Mouse (Mus musculus): ENCODE measurements around the gene Ccdc33.
A peak's percentile ranks its signal among the peaks of the same experiment; 100 is the strongest.

Ccdc33 gene

GRCm38 (mm10) chr9:58011027-58011426, 107.6 kb downstream of the Ccdc33 start:
- peak; percentile 64 for DNase-seq (ENCODE audit: low spot score)

GRCm38 (mm10) chr9:58009588-58009987, 109.0 kb downstream of the Ccdc33 start:
- no peak for DNase-seq (ENCODE audit: low spot score)

DNA sequence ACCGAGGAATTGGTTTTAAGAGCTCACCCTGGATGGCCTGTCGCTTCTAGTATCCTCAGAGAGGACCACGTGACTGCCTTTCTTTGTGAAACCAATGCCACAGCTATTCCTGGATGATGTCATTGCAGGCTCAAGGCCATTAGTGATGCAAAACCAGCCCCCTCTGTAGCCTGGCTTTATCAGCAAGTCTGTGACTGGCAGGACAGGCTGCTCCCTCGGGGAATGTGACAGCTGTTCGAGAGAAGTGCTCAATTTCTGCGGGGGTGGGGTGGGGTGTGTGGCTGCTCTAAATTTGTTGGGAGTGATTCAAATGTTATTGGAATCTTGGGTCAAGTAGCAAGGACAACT, 109.6 kb downstream of the Ccdc33 start:
- peak; percentile 81 for DNase-seq (ENCODE audit: low spot score)

- DNase-seq (ENCODE audit: low spot score), result no peak
These were observed 110.1 kb downstream of the Ccdc33 start for GRCm38 (mm10) chr9:58008336-58009014.

- no peak for DNase-seq (ENCODE audit: low spot score)
These were observed 112.7 kb downstream of the Ccdc33 start, which contains the start of gene Cyp11a1 for GRCm38 (mm10) chr9:58005753-58006461. Cyp11a1 (plus strand) TSS chr9:58006411.

GRCm38 (mm10) chr9:58003272-58003671, 115.4 kb downstream of the Ccdc33 start:
- DNase-seq (ENCODE audit: low spot score), result no peak

- DNase-seq (ENCODE audit: low spot score), result no peak
These were observed 118.9 kb downstream of the Ccdc33 start for GRCm38 (mm10) chr9:57999676-58000075.

DNA sequence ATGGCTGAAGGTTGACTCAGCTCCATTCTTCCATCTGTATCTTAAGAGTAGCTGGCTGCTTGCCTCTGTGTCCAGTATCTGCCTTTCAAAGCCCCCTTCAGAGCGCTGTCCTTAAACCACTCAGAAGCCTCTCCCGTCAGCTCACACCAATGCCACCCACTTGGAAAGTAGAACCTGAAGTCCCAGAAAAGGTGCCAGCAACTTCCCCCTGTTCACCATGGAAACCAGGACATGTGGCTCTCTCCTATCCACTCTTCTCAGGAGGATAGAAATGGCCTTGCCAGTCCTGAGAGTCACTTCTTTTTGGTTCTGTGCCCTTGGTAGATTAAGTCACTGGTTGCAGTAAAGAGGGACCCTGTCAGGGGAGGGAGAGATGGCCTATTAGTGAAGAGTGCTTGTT, 119.9 kb downstream of the Ccdc33 start:
- DNase-seq (ENCODE audit: low spot score), result no peak

DNA sequence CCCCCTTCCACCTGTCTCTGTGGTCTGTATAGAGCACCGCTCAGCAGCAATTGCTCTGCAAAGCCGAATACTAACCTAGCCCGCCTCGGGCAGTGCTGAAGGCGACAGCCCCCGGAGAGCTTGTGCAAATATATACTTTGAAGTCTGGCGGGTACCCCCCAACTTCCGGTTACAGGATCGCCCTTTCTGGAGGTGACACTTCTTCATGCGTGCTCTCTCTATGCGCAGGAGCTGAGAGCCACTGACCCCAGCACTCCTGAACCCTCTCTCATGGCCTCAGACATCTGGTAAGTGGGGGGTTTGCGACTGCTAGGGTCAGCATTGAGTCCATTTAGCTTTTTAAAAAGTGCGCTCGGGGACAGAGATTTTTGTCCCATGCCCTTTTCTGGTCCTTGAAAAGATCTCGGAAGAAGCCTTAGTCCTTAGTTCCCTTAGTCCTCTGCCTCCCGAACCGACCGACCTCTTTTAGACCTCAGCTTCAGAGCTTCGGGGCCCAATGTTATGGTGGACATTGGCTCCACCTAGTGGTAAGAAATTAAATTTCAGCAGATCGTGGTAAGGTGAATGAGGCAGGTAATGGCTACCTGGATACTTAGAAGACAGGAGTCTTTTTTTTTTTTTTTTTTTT, 120.5 kb downstream of the Ccdc33 start:
- no peak for DNase-seq (ENCODE audit: low spot score)

- DNase-seq (ENCODE audit: low spot score), result no peak
These were observed 121.1 kb downstream of the Ccdc33 start for GRCm38 (mm10) chr9:57997511-57998031.

GRCm38 (mm10) chr9:57995282-57995681, 123.3 kb downstream of the Ccdc33 start:
- no peak for DNase-seq (ENCODE audit: low spot score)

- DNase-seq (ENCODE audit: low spot score), result no peak
These were observed 125.6 kb downstream of the Ccdc33 start for GRCm38 (mm10) chr9:57992781-57993591.

GRCm38 (mm10) chr9:57992060-57992459, 126.6 kb downstream of the Ccdc33 start:
- no peak for DNase-seq (ENCODE audit: low spot score)

- no peak for DNase-seq (ENCODE audit: low spot score)
These were observed 128.0 kb downstream of the Ccdc33 start for GRCm38 (mm10) chr9:57990438-57991110.

- no peak for DNase-seq (ENCODE audit: low spot score)
These were observed 129.3 kb downstream of the Ccdc33 start for GRCm38 (mm10) chr9:57989309-57989708.

- DNase-seq (ENCODE audit: low spot score), result no peak
These were observed 130.5 kb downstream of the Ccdc33 start for GRCm38 (mm10) chr9:57988098-57988497.

DNA sequence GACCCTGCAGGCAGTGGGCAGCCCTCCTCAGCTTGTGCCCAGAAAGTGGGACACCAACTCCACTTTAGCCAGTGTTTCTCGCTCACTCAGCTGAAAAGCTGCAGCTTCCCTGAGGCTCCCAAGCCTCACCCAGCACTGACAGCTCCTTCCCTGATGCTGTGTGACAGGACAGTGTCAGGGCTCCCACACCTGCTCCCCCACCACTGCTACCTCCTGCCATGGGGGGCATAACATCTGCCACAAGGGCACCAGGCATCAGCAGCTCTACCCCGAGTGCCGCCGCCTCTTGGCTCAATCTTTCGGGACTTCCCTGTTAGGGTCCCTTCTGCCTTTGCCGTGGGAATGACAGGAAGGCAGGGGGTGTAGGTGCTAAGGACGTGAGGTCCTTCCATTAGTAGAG, 132.3 kb downstream of the Ccdc33 start:
- DNase-seq (ENCODE audit: low spot score), result no peak

DNA sequence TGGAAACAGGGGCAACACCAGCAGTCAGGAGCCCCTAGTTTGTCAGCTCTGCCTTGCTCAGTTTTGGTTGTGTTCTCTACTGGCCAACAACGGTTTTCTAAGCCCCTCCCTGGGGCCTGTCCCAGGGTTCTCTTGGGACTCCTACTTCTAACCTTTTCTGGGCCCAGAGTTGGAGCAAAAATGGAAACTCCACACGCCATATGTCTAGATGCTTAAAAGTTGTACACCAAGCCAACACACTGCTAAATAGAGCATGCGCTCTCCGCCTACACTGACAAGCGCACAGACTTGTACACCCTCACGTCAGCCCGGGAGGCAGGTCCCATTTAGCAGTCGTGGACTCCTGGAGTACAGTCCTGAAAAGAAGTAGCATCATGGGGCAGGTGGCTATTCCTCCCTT, 133.3 kb downstream of the Ccdc33 start:
- no peak for DNase-seq (ENCODE audit: low spot score)

DNA sequence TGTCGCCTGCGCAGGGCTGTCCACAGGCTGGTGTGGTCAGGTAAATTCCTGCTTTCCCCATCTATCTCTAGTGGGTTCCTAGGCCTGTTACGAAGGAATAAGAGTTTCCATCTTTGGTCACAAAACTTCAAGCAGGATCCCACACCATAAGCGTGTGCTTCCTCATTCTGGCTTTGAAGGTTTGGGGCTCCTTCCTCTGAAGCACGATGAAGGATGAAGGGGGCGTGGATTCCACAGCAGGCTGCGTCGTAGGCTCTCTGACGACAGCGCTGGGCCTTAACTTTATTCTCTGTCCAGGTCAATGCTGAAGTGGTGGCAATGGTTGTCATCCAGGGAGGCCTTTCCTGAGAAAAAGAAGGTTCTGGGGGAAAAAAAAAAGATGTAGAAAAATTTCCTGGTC, 138.1 kb downstream of the Ccdc33 start:
- DNase-seq (ENCODE audit: low spot score), result no peak

DNA sequence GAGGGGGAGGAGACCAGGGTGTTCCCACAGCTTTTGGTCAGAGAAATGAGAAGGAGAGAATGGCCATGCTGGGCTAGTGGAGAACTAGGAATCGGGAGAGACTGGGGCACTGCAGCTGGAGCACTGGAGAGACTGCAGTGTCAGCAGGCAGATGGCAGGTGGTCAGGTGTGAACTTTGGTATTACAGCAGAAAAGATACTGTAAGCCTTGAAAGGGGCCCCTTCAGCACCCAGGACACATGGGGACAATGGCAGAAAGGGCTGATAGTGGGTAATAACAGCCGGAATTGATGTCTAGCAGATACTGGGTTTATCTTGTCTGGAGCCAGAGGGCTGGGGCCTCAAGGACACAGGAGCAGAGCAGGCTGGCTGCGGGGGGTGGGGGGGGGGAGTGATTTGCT, 139.8 kb downstream of the Ccdc33 start:
- DNase-seq (ENCODE audit: low spot score), result no peak

Data from ovary, adult 18-20 months (tissue).